Mouse (Mus musculus) spleen, adult 2 months (tissue): Measurements from ENCODE around the gene Mgea5.

Experiments used
- CTCF ChIP-seq: fragments of 200-500 bp; IDR thresholded peaks from 2 replicates; pipeline ENCODE4 v1.5.1; 2011; ENCODE audit warnings: mild to moderate bottlenecking, inconsistent platforms; ENCODE audit not compliant: insufficient read depth, insufficient read length, insufficient replicate concordance; ENCODE audit errors: extremely low read depth
- POLR2A ChIP-seq: fragments of 200-500 bp; IDR thresholded peaks from 2 replicates; pipeline ENCODE4 v1.6.1; 2011; ENCODE audit warnings: low read depth, low read length, inconsistent platforms

- TF ChIP-seq POLR2A (no peak), CTCF (no peak)
Measured at GRCm38 (mm10) chr19:45812673-45813252, 29.1 kb upstream of the Mgea5 start.
